Mouse (Mus musculus) kidney, postnatal 14 days (tissue): ENCODE measurements at regions not wholly inside any gene's neighbourhood (a gene's known extent, or its start where the extent isn't known, plus 50 kb on each side); places are given as distances from the start of the nearest gene placed in this dataset.
"Not testable (repeated sequence)": the region's sequence is repeated elsewhere in the genome, so short reads cannot be mapped to it uniquely, and the experiment has no call there.

ENCODE experiments used
- DNase-seq: peaks from one replicate; pipeline ENCODE4 v3.0.0; 2022; ENCODE audit warnings: mixed read lengths

DNA sequence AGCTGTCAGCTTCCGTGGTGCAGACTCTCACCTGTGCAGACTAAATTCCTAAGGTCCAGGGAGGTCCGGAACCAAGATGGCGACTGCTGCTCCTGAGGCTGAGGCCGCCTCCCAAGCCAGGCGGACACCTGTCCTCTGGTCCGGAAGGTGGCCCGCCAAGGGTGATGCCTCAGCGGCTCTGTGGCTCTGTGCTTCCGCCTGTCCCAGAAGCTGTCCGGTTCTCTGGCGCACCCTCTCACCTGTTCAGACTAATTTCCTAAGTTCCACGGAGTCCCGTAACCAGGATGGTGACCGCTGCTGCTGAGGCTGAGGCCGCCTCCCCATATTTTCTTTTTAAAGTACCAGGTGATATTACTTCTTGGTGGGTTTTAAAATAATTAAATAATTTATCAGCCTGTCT lies 65.4 kb upstream of the B3galnt2 start:
- DNase-seq = not testable (repeated sequence)

DNA sequence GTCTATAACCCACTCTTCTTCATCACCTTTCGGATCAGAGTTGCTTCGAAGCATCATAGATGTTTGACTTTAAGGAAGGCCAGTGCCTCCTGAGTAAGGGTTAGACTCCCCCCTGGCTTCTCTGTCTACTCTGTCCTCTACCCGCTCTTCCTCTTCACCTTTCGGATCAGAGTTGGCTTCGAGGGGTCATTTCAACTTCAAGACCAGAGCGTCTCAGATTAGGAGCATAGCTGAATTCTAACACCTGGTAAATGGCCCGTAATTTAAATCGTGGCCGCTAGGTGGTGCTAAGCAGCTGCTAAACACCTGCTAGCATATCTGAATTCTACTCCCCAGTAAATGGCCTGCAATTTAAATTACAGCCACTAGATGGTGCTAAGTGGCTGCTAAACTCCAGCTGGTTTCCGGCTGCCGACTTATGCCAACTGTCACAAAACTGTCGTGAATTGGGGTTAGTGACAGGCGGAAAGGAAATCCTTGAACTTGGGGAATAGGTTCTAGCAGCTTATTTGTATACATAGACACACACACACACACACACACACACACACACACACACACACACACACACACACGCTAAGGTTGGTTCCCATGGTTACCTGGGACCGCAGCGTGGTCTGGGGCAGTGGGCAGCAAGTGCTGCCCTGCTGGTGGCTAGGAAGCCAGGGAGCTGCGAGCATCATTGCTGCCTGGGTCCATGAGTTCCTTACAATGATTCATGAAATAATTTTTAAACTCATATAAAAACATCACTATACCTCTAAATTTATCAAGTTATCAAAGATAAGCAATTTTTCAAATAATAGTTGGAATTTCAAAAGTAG lies 64.8 kb upstream of the B3galnt2 start:
- DNase-seq = peak; percentile 98

- not testable (repeated sequence) for DNase-seq
Measured at GRCm38 (mm10) chr13:13902186-13902585, 52.1 kb upstream of the B3galnt2 start.
